Mouse (Mus musculus): Measurements from ENCODE around the gene Rbm15b. TPM values are rescaled to one million over a fixed set of nuclear protein-coding genes. Genes with fewer than 3 reads are reported as not detected.

The Rbm15b gene
- 8.0 and 14.5 TPM in 2 replicates for polyA plus RNA-seq (2012; rRNA removed; ENCODE audit: low replicate concordance)

DNA sequence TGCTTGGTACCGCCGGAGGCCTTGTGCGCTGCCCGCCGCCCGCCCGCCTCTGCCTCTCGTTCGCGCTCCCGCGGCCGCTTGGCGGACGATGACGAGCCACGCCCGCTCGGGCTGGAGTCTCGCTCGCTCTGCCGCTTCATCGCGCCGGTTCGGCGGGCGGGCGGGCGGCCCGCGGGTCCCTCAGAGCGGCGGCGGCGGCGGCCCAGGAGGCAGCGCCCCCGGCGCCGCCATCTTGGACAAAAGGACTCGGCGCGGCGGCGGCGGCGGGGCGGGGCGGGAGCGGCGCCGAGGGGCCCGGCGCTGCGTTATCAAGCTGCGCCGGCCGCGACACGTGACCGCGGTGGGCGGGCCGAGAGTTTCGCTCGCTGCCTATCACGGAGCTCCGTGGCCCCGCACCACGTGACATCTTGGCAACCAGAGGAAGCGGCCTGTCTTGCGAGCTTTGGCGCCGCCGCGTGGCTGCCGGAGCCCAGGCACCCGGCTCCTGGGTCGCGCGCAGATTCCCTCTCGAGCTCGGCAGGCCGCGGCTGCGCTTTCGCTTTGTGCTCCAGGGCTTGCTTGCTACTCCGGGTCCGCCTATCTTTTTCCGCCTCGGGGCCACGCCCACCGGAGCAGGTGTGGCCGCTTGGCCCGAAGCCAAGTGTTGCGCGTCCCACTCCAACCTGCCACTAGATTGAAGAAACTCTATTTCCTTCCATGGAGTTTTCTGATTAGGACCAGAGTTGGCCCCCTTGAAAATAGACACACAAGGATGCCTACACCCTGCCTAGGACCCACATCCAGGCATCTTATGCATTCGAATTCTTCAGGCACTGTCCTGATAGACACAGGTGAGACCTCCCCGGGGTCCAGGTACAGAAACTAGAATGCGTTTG lies at the start of gene Rbm15b:
TSS of gene Rbm15b (minus strand) at position 601 of the 875 bp plus-strand sequence.

DNA sequence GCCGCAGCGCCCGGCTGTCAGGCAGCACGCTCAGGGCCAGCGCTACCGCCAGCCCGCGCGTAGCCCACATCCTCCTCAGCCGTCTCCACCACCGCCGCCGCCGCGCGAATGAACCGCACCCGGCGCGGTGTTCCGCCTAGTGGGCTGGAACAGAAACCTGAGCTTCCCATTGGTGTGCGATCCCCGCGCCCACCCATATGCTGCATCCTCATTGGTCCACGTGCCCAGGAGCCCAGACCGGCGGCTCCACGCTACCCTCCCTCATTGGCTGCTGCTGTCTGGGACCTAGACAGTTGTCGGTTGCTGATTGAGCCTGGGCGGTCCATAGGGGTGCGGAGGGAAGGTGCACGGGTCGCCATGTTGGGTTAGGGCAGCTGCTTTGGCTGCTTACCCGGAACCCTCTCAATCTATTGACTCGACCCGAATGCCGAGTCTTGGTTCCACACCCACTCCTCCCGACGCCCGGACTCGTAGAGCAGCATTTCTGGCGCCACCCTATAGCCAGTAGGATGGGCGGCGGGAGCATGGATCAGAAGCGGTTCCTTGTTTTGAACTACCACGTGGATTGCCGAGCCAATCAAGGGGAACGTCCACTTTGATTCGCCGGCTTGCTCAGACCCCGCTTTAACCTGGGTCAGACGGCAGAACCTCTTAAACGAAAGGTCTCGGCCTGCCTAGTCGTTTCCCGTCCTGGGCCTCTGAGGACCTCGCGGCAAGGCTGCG lies 4.8 kb upstream of the Rbm15b start, which contains the start of gene Manf:
TSS of gene Manf (minus strand) at position 151 of the 723 bp plus-strand sequence.

Other genes with a start within 250 kb of the Rbm15b start
- 0.03 TPM in 1 of 2 replicates, not detected in the other for gene Grm2, start 231.3 kb downstream of the Rbm15b start, polyA plus RNA-seq (2012; rRNA removed; ENCODE audit: low replicate concordance)
- 116 and 129 TPM in 2 replicates for gene Tex264, start 201.5 kb downstream of the Rbm15b start, polyA plus RNA-seq (2012; rRNA removed; ENCODE audit: low replicate concordance)
- gene Rad54l2, start 98.2 kb downstream of the Rbm15b start, polyA plus RNA-seq (2012; rRNA removed; ENCODE audit: low replicate concordance), result 28.7 and 39.7 TPM in 2 replicates
- 11.1 and 17.1 TPM in 2 replicates for gene Dcaf1, start 65.6 kb downstream of the Rbm15b start, polyA plus RNA-seq (2012; rRNA removed; ENCODE audit: low replicate concordance)
- 7.4 and 10.4 TPM in 2 replicates for gene Manf, start 4.6 kb upstream of the Rbm15b start, polyA plus RNA-seq (2012; rRNA removed; ENCODE audit: low replicate concordance)

Measured in mammary gland, adult 2 months (tissue).